Mouse (Mus musculus) heart, embryonic 14.5 days (tissue): ENCODE results near the gene Prss3. TPM values are rescaled to one million over a fixed set of nuclear protein-coding genes. Genes with fewer than 3 reads are reported as not detected.
"Not testable (repeated sequence)": the region's sequence is repeated elsewhere in the genome, so short reads cannot be mapped to it uniquely, and the experiment has no call there.

ENCODE experiments used
- ATAC-seq: fragments of 200-750 bp; cut with Nextera tagmentation; 2 replicates; pipeline ENCODE4 v1.8.0; 2017; ENCODE audit warnings: low read depth, moderate TSS enrichment; ENCODE audit not compliant: insufficient number of reproducible peaks, insufficient read depth, low FRiP score
- H3K27ac ChIP-seq, 2 experiments: fragments of 200-500 bp in 1 of 2; fragments of 300-500 bp in 1 of 2; sonication (generic) in 1 of 2; replicated peaks in 1 of 2; 2 replicates each; pipeline ENCODE4 v1.5.1; 2012 to 2014; ENCODE audit warnings: low read depth in 2 of 2, low read length in 2 of 2, control low read depth in 1 of 2, mild to moderate bottlenecking in 1 of 2, mixed read lengths in 1 of 2; ENCODE audit not compliant: control insufficient read depth in 1 of 2, insufficient read depth in 1 of 2
- H3K27me3 ChIP-seq: fragments of 300-500 bp; sonication (generic); 2 replicates; pipeline ENCODE4 v1.6.1; 2014; ENCODE audit warnings: mild to moderate bottlenecking, low read length, control low read depth; ENCODE audit not compliant: control insufficient read depth, insufficient read depth
- H3K36me3 ChIP-seq: fragments of 300-500 bp; sonication (generic); 2 replicates; pipeline ENCODE4 v1.6.1; 2014; ENCODE audit warnings: mild to moderate bottlenecking, control low read depth, low read length, mixed read lengths; ENCODE audit not compliant: control insufficient read depth, insufficient read depth
- H3K4me1 ChIP-seq, 2 experiments: fragments of 200-500 bp in 1 of 2; fragments of 300-500 bp in 1 of 2; sonication (generic) in 1 of 2; 2 replicates each; pipeline ENCODE4 v1.6.1; 2012 to 2014; ENCODE audit warnings: low read length in 2 of 2, control low read depth in 1 of 2, mixed read lengths in 1 of 2; ENCODE audit not compliant: control insufficient read depth in 2 of 2, insufficient read depth in 2 of 2
- H3K4me2 ChIP-seq: fragments of 300-500 bp; sonication (generic); 2 replicates; pipeline ENCODE4 v1.6.1; 2014; ENCODE audit warnings: mild to moderate bottlenecking, low read length
- H3K4me3 ChIP-seq, 2 experiments: fragments of 200-500 bp in 1 of 2; fragments of 300-500 bp in 1 of 2; sonication (generic) in 1 of 2; 2 replicates each; pipeline ENCODE4 v1.5.1; 2012 to 2014; ENCODE audit warnings: low read length in 2 of 2, mild to moderate bottlenecking in 2 of 2, control low read depth in 1 of 2, low read depth in 1 of 2, moderate library complexity in 1 of 2; ENCODE audit not compliant: control insufficient read depth in 1 of 2, insufficient read depth in 1 of 2
- H3K9ac ChIP-seq: fragments of 300-500 bp; sonication (generic); 2 replicates; pipeline ENCODE4 v1.6.1; 2014; ENCODE audit warnings: mild to moderate bottlenecking, low read length
- H3K9me3 ChIP-seq: fragments of 300-500 bp; sonication (generic); 2 replicates; pipeline ENCODE4 v1.6.1; 2016; ENCODE audit warnings: low read length, control low read depth; ENCODE audit not compliant: control insufficient read depth
- WGBS: fragments of 180-500 bp; shearing (Covaris S2); extraction: QIAGEN DNeasy Blood & Tissue Kit; methylation state at CpG from one replicate; pipeline ENCODE4 v1.1.7; 2014; 5-methylcytosine and 5-hydroxymethylcytosine counted together
- polyA plus RNA-seq: library from polyadenylated mRNA; unstranded; fragments of >200 nt; fragmentation: Nextera tagmentation; extraction: Ambion mirVana; gene quantifications from 2 replicates; pipeline ENCODE4 v1.2.1, GENCODE M21; 2014

Gene Prss3
- not detected in 2 replicates for polyA plus RNA-seq

DNA sequence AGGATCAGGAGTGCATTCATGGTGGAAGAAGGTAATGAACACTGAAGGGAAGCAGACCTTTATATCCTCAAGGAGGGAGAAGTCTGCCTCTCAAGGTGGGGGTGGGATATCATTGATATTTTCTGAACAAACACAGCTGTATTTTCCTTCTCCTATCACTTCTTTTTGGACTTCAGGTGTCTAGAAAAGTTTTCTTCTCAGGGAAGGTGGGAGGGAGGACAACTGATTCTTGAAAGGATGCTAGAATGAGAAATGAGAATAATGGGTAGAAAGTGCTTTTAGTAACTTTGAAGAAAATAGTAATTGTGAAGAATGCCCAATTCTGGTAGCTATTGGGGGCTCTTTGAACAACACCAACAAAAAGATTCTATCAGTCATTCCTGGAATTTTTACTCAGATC, at the start of gene Prss3:
Gene Prss3, minus strand, starts transcription at position 101 of the 400 bp plus-strand sequence.
- H3K9me3 ChIP-seq, H3K27me3 ChIP-seq, H3K36me3 ChIP-seq, ATAC-seq, H3K4me1 ChIP-seq, H3K27ac ChIP-seq, H3K4me3 ChIP-seq, H3K4me2 ChIP-seq, H3K9ac ChIP-seq: not testable (repeated sequence)

DNA sequence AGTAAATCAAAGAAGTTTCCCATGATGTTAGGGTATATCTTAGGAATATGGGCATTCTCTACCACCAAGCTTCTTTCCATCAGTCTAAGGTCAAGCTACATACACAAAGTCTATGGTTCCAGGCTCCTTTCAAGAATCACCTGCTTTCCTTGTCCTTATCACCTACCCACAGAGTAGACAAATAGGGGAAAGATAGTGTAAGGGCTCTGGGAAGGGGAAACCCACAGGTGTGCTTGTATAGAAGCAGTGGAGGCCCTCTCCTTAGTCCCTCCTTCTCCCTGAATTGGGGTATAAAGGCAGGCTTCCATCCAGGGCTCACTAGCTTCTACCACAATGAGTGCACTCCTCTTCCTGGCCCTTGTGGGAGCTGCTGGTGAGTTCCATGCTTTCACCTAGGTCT, 14.6 kb upstream of the Prss3 start, which contains the start of gene Gm5771:
Gene Gm5771, plus strand, starts transcription at position 301 of the 400 bp plus-strand sequence.
- not testable (repeated sequence) for H3K4me3 ChIP-seq, H3K4me2 ChIP-seq, H3K36me3 ChIP-seq, H3K9me3 ChIP-seq, H3K4me1 ChIP-seq, H3K27ac ChIP-seq, ATAC-seq, H3K27me3 ChIP-seq, H3K9ac ChIP-seq

DNA sequence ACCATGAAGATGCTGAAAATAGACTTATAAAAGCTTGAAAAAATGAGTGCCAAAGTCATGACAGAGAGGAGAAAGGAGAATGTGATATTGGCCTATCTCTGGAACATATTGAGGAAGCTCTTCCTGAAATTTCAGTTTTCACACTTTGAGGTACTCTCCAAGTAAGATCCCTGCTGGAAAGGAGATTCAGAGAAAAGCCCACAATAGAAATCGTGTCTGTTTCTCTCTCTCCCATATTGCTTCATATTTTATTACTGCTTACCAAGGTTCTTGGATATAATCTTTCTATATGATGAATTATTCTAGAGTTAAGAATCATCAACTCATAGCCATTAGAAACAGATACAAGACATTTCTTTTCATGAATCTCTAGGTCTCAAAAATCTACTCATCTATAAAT, 14.2 kb upstream of the Prss3 start:
- not testable (repeated sequence) for H3K4me3 ChIP-seq, H3K9me3 ChIP-seq, H3K36me3 ChIP-seq, H3K4me1 ChIP-seq, H3K4me2 ChIP-seq, H3K27ac ChIP-seq, H3K9ac ChIP-seq, ATAC-seq, H3K27me3 ChIP-seq
- 54% methylated on average over 1 of the region's 1 CpGs for WGBS

DNA sequence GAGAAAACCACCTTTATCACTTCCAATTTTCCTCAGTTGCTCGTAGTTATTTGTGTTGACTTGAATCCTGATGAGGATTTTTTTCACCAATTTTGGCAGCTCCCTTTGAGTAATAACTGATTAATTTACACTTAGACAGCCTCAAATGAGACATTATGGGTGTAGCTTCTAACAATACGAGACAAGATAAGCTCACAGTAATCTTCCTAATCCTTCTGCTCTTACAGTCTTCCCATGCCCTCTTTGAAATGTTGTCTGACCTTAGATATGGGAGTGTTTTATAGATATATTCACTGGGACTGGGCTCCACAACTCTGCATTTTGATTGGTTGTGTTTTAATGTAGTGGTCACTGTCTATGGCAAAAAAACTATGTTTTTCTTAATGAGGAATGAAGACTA, 9.3 kb upstream of the Prss3 start:
- Histone ChIP-seq H3K36me3 (no peaks in the 10 kb centered on the region), H3K4me2 (no peak overlapping the region), H3K4me3 (no peak overlapping the region), H3K27ac (no peak overlapping the region), H3K9me3 (no peaks in the 10 kb centered on the region), H3K9ac (no peak overlapping the region), H3K4me1 (no peaks in the 10 kb centered on the region), H3K27me3 (no peaks in the 10 kb centered on the region)
- ATAC-seq, result no peak
- 60% methylated on average over 2 of the region's 2 CpGs for WGBS

DNA sequence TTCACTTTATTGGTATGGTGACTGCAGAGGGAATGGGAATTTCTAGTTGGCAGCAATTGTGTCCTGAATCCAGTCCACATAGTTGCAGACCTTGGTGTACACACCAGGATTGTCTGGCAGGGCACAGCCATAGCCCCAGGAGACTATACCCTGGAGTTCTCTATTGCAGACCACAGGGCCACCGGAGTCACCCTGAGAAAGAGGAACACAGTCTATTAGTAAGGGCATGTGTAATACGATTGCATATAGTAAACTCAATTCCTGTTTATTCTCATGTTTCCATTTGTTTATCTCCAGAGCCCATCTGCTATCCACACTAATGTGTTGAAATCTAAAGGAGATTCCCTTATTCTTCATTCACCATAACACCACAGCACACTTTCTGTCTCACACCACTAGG, 3.7 kb downstream of the Prss3 start:
- not testable (repeated sequence) for H3K4me3 ChIP-seq, H3K36me3 ChIP-seq, ATAC-seq, H3K27me3 ChIP-seq, H3K9ac ChIP-seq, H3K4me1 ChIP-seq, H3K27ac ChIP-seq, H3K9me3 ChIP-seq, H3K4me2 ChIP-seq
- 71% methylated on average over 1 of the region's 2 CpGs for WGBS

DNA sequence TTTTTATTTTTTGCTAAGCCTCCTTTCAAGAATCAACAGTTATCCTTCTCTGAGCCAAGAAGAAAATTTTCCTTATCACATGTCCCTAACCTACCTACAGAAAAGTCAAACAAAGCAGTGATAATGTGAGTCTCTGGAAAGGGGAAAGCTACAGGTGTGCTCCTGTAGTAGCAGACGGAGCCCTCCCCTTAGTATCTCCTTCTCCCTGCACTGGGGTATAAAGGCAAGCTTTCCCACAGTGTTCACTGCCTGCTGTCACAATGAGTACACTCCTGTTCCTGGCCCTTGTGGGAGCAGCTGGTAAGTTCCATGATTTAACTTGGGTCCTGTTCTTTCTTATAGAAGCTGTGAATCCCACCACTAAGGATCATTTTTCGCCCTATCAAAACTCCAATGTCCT, 23.5 kb downstream of the Prss3 start, which contains the start of gene Try10:
Gene Try10, plus strand, starts transcription at position 174 of the 400 bp plus-strand sequence.
- ATAC-seq, result no peak
- WGBS, result 71% methylated on average over 2 of the region's 2 CpGs
- no peak within 1 kb of the TSS for H3K4me2 ChIP-seq

More for the DNA sequence above, 23.5 kb downstream of the Prss3 start, which contains the start of gene Try10:
- Histone ChIP-seq H3K27me3 (no peaks in the 10 kb centered on the region), H3K36me3 (no peaks in the 10 kb centered on the region), H3K9ac (no peak within 1 kb of the TSS), H3K4me3 (no peak within 1 kb of the TSS), H3K27ac (no peak within 1 kb of the TSS), H3K4me1 (no peaks in the 10 kb centered on the region), H3K9me3 (no peaks in the 10 kb centered on the region)

Other genes with a start within 250 kb of the Prss3 start
- gene Try4, start 75.4 kb downstream of the Prss3 start, polyA plus RNA-seq, result not detected in 2 replicates
- not detected in 2 replicates for gene Try5, start 60.8 kb downstream of the Prss3 start, polyA plus RNA-seq
- gene Try10, start 23.6 kb downstream of the Prss3 start, polyA plus RNA-seq, result not detected in 2 replicates
- not detected in 2 replicates for gene Gm5771, start 14.7 kb upstream of the Prss3 start, polyA plus RNA-seq
- not detected in 2 replicates for gene Gm10334, start 68.5 kb upstream of the Prss3 start, polyA plus RNA-seq
- gene Prss1, start 81.3 kb upstream of the Prss3 start, polyA plus RNA-seq, result not detected in 2 replicates
- not detected in 2 replicates for gene Prss2, start 144.1 kb upstream of the Prss3 start, polyA plus RNA-seq
- gene Ephb6, start 227.8 kb upstream of the Prss3 start, polyA plus RNA-seq, result 2.8 and 4.4 TPM in 2 replicates